Mouse (Mus musculus) liver, postnatal 0 days (tissue): ENCODE data around the gene Gpr160.

Source experiments
- CTCF ChIP-seq: sonication (generic); IDR thresholded peaks from 2 replicates; pipeline ENCODE4 v1.5.1; 2016; ENCODE audit warnings: antibody characterized with exemption, low read depth
- EP300 ChIP-seq: IDR thresholded peaks from 2 replicates; pipeline ENCODE4 v1.6.1; 2016; ENCODE audit warnings: antibody characterized with exemption, low read depth, mild to moderate bottlenecking

GRCm38 (mm10) chr3:30855604-30856458 is at the start of gene Gpr160:
- TF ChIP-seq CTCF (peak; percentile 78), EP300 (no peak)
